Mouse (Mus musculus): ENCODE data around the gene Katnb1. TPM values are rescaled to one million over a fixed set of nuclear protein-coding genes. Genes with fewer than 3 reads are reported as not detected.

The Katnb1 gene
- polyA plus RNA-seq, 1 experiment: 17.7 TPM

- Histone ChIP-seq H3K4me1 (ENCODE audit: control insufficient read depth, insufficient read depth, insufficient read length, low read length) (peaks cover 3% of the 10 kb centered on the region), H3K27ac (ENCODE audit: insufficient read depth, low read depth, low read length) (no peak overlapping the region), H3K4me3 (ENCODE audit: low read depth, low read length) (no peak overlapping the region), H3K36me3 (ENCODE audit: control insufficient read depth, insufficient read depth, low read length) (peaks cover 4% of the 10 kb centered on the region; the same call in 1 of the 2 replicates), H3K27me3 (ENCODE audit: control insufficient read depth, insufficient read depth, low read length) (no peaks in the 10 kb centered on the region)
- TF ChIP-seq CTCF (IDR thresholded peaks at IDR 0.05; ENCODE audit: extremely low read depth, insufficient read length, insufficient replicate concordance, low read depth, low read length) (no peak), POLR2A (IDR thresholded peaks at IDR 0.05; ENCODE audit: low read depth, low read length) (no peak)
- 84% methylated on average over 5 of the region's 5 CpGs for WGBS
Observed at GRCm38 (mm10) chr8:95131983-95132382, 51.0 kb downstream of the Katnb1 start.

DNA sequence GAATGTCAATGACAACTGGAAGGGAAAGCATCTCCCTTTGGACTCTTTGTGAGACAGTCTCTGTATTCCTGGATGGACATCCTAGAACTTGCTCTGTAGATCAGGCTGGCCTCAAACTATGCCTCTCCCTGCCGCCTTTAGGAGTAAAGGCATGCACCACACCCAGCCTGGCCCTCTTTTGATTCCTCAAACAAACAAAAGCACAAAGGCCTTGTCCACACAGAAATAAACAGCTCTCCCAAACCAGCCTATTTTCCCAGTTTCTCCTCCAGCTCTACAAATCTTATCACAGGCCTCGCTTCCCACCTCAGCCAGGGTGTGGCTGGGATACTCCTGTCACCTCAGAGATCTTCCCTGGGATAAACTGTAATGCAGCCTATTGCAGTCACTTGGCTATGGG is 53.2 kb downstream of the Katnb1 start:
- 82% methylated on average over 2 of the region's 2 CpGs for WGBS
- no peaks in the 10 kb centered on the region; the same call in 1 of the 2 replicates for H3K36me3 ChIP-seq (ENCODE audit: control insufficient read depth, insufficient read depth, low read length)

DNA sequence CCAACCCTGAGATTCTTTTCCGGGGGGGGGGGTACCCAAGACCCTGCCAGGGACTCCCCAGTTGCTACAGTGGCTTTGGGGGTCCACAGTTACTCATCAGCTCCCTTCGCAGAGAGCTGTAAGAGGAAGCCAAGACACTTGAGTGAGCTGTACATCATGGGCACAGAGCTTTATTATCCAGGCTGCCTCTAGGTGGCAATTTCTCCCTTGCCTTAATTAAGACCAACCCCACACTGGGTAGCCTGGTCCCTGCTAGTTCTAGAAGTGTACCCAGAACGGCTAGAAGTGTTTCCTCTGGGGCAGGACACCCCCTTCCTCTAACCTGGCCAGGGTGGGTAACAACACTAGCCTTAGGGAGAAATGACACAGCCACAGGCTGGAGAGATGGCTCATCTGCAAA is 54.3 kb downstream of the Katnb1 start:
- no peaks in the 10 kb centered on the region; the same call in 1 of the 2 replicates for H3K36me3 ChIP-seq (ENCODE audit: control insufficient read depth, insufficient read depth, low read length)
- no peaks in the 10 kb centered on the region for H3K27me3 ChIP-seq (ENCODE audit: control insufficient read depth, insufficient read depth, low read length)
- H3K4me3 ChIP-seq (ENCODE audit: low read depth, low read length): no peak overlapping the region
- no peak overlapping the region for H3K27ac ChIP-seq (ENCODE audit: insufficient read depth, low read depth, low read length)
- H3K4me1 ChIP-seq (ENCODE audit: control insufficient read depth, insufficient read depth, insufficient read length, low read length): peaks cover 11% of the 10 kb centered on the region; the same call in 1 of the 2 replicates
- 62% methylated on average over 3 of the region's 3 CpGs for WGBS
- no peak for TF ChIP-seq POLR2A (IDR thresholded peaks at IDR 0.05; ENCODE audit: low read depth, low read length)
- TF ChIP-seq CTCF (IDR thresholded peaks at IDR 0.05; ENCODE audit: extremely low read depth, insufficient read length, insufficient replicate concordance, low read depth, low read length): no peak

More for the DNA sequence above, 53.2 kb downstream of the Katnb1 start:
- H3K4me3 ChIP-seq (ENCODE audit: low read depth, low read length): no peak overlapping the region
- H3K27ac ChIP-seq (ENCODE audit: insufficient read depth, low read depth, low read length): no peak overlapping the region
- H3K27me3 ChIP-seq (ENCODE audit: control insufficient read depth, insufficient read depth, low read length): no peaks in the 10 kb centered on the region
- TF ChIP-seq POLR2A (IDR thresholded peaks at IDR 0.05; ENCODE audit: low read depth, low read length): no peak
- no peak for TF ChIP-seq CTCF (IDR thresholded peaks at IDR 0.05; ENCODE audit: extremely low read depth, insufficient read length, insufficient replicate concordance, low read depth, low read length)
- H3K4me1 ChIP-seq (ENCODE audit: control insufficient read depth, insufficient read depth, insufficient read length, low read length): peaks cover 12% of the 10 kb centered on the region; the same call in 1 of the 2 replicates

GRCm38 (mm10) chr8:95136218-95136617 is 55.2 kb downstream of the Katnb1 start:
- Histone ChIP-seq H3K4me3 (ENCODE audit: low read depth, low read length) (no peak overlapping the region), H3K36me3 (ENCODE audit: control insufficient read depth, insufficient read depth, low read length) (no peaks in the 10 kb centered on the region; the same call in 1 of the 2 replicates), H3K4me1 (ENCODE audit: control insufficient read depth, insufficient read depth, insufficient read length, low read length) (peaks cover 12% of the 10 kb centered on the region; the same call in 1 of the 2 replicates), H3K27ac (ENCODE audit: insufficient read depth, low read depth, low read length) (no peak overlapping the region), H3K27me3 (ENCODE audit: control insufficient read depth, insufficient read depth, low read length) (no peaks in the 10 kb centered on the region)
- 61% methylated on average over 3 of the region's 3 CpGs for WGBS
- TF ChIP-seq CTCF (IDR thresholded peaks at IDR 0.05; ENCODE audit: extremely low read depth, insufficient read length, insufficient replicate concordance, low read depth, low read length): no peak

- 39% methylated on average over 12 of the region's 12 CpGs for WGBS
- Histone ChIP-seq H3K4me3 (ENCODE audit: low read depth, low read length) (peak overlapping the region; percentile 59), H3K4me1 (ENCODE audit: control insufficient read depth, insufficient read depth, insufficient read length, low read length) (peaks cover 20% of the 10 kb centered on the region), H3K27me3 (ENCODE audit: control insufficient read depth, insufficient read depth, low read length) (no peaks in the 10 kb centered on the region), H3K36me3 (ENCODE audit: control insufficient read depth, insufficient read depth, low read length) (no peaks in the 10 kb centered on the region; the same call in 1 of the 2 replicates), H3K27ac (ENCODE audit: insufficient read depth, low read depth, low read length) (no peak overlapping the region)
- no peak for TF ChIP-seq CTCF (IDR thresholded peaks at IDR 0.05; ENCODE audit: extremely low read depth, insufficient read length, insufficient replicate concordance, low read depth, low read length)
- no peak for TF ChIP-seq POLR2A (IDR thresholded peaks at IDR 0.05; ENCODE audit: low read depth, low read length)
Observed at GRCm38 (mm10) chr8:95137201-95137600, 56.2 kb downstream of the Katnb1 start.

DNA sequence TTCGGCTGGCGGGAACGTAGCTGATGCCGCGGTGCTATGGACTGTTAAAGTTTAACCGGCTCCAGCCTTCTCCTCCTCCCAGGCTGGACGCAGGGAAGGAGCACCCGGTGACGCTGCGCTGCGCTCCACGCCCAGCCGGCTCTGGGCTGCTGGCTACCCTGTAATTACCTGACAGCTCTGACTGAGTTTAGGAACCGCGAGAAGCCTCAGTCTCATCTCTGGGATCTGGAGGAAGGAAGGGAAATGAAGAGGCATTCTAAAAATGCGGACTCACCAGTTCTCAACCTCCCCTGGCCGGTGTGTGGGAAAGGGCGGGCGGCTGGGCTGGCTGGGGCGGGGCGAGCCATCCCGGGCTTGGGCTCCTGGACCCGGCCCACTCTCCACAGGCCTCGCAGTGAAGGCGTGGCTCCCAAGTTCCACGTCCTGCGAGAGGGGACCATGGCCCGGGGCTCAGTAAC is 56.7 kb downstream of the Katnb1 start:
- Histone ChIP-seq H3K4me1 (ENCODE audit: control insufficient read depth, insufficient read depth, insufficient read length, low read length) (peaks cover 24% of the 10 kb centered on the region), H3K4me3 (ENCODE audit: low read depth, low read length) (peak overlapping the region; percentile 59), H3K27me3 (ENCODE audit: control insufficient read depth, insufficient read depth, low read length) (no peaks in the 10 kb centered on the region), H3K27ac (ENCODE audit: insufficient read depth, low read depth, low read length) (no peak overlapping the region), H3K36me3 (ENCODE audit: control insufficient read depth, insufficient read depth, low read length) (no peaks in the 10 kb centered on the region; the same call in 1 of the 2 replicates)
- TF ChIP-seq POLR2A (IDR thresholded peaks at IDR 0.05; ENCODE audit: low read depth, low read length) (no peak), CTCF (IDR thresholded peaks at IDR 0.05; ENCODE audit: extremely low read depth, insufficient read length, insufficient replicate concordance, low read depth, low read length) (no peak)
- WGBS: 12% methylated on average over 28 of the region's 28 CpGs

DNA sequence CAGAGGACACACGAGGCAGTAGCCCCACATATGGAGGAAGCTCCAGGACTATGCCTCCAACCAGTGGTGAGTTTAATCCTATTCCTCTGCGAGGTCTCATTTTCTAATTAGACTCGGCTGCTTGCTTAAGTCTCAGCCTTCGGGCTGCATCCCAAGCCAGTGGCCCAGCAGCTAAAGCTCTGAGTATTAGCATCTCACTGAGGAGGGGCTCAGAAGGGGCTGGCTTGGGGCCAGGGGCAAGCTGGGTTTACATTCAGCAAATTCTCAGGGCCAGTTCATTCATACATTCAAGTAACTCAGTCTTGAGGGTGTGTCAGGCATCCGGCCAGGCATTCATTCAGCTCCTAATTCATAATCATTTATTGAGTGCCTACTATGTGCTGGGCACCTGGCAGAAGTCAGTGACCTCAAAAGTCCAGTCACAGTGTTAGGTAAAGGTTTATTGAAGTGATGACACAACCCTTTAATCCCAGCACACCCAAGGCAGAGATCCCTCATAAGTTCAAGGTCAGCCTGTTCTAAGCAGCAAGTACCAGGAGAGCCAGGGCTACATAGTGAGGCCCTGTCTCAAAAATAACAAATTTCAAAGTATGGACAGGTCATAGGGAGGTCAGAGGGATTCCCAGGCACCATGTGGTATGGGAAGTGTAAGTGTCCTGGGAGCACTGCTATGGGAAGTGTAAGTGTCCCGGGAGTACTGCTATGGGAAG is 57.5 kb downstream of the Katnb1 start:
- TF ChIP-seq POLR2A (IDR thresholded peaks at IDR 0.05; ENCODE audit: low read depth, low read length) (no peak), CTCF (IDR thresholded peaks at IDR 0.05; ENCODE audit: extremely low read depth, insufficient read length, insufficient replicate concordance, low read depth, low read length) (no peak)
- no peak overlapping the region for H3K27ac ChIP-seq (ENCODE audit: insufficient read depth, low read depth, low read length)
- no peaks in the 10 kb centered on the region for H3K27me3 ChIP-seq (ENCODE audit: control insufficient read depth, insufficient read depth, low read length)
- H3K36me3 ChIP-seq (ENCODE audit: control insufficient read depth, insufficient read depth, low read length): no peaks in the 10 kb centered on the region
- H3K4me1 ChIP-seq (ENCODE audit: control insufficient read depth, insufficient read depth, insufficient read length, low read length): peaks cover 31% of the 10 kb centered on the region
- 47% methylated on average over 6 of the region's 6 CpGs for WGBS
- H3K4me3 ChIP-seq (ENCODE audit: low read depth, low read length): no peak overlapping the region; the same call in 1 of the 2 replicates

Measured in small intestine, adult 2 months (tissue).